Mouse (Mus musculus): Measurements from ENCODE around the gene Gm609.

DNA sequence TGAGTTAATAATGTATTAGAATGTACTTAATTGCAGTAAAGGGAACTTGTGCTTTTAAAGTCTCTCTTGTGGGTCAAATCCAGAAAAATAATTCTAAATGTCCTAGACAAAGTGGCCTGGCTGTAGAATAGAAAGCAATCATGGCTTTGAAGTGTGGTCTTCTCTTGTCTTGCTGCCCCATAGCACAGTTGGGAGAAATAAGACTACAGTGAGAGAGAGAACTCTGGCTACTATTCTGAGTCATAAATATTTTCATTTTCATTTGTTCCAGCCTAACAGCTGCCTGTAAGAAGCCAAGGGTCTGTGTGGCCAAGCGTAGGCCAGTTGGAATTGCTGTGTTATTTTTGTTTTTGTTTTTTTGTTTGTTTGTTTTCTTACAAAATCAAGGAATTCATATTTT, 128.1 kb downstream of the Gm609 start:
- TF ChIP-seq CTCF (IDR thresholded peaks at IDR 0.05; ENCODE audit: low read depth, low read length), result no peak
- no peak for TF ChIP-seq POLR2A (IDR thresholded peaks at IDR 0.05; ENCODE audit: insufficient read depth, low read length)
- no peak for TF ChIP-seq EP300 (IDR thresholded peaks at IDR 0.05; ENCODE audit: insufficient read depth, low read depth, low read length)
